Mouse (Mus musculus): Measurements from ENCODE around the gene Eif2ak3. TPM values are rescaled to one million over a fixed set of nuclear protein-coding genes. Genes with fewer than 3 reads are reported as not detected.

Eif2ak3 gene
- polyA plus RNA-seq, 1 experiment from 2014 or later: 13.4 TPM

GRCm38 (mm10) chr6:70872570-70872969 lies 28.3 kb downstream of the Eif2ak3 start:
- no peak overlapping the region for H3K27ac ChIP-seq
- no peak overlapping the region for H3K4me2 ChIP-seq (replicated peaks)

GRCm38 (mm10) chr6:70874035-70874775 lies 29.9 kb downstream of the Eif2ak3 start:
- H3K27ac ChIP-seq: no peak overlapping the region
- H3K36me3 ChIP-seq: peaks cover 2% of the 10 kb centered on the region; the same call in 1 of the 2 replicates
- no peak overlapping the region for H3K9ac ChIP-seq (replicated peaks)
- H3K4me2 ChIP-seq (replicated peaks): no peak overlapping the region
- peaks cover 18% of the 10 kb centered on the region for H3K4me1 ChIP-seq (replicated peaks)
- H3K27me3 ChIP-seq: no peaks in the 10 kb centered on the region
- H3K9me3 ChIP-seq: no peaks in the 10 kb centered on the region
- no peak for ATAC-seq
- no peak overlapping the region for H3K4me3 ChIP-seq (replicated peaks)
- WGBS: 72% methylated on average over 5 of the region's 5 CpGs

More at GRCm38 (mm10) chr6:70872570-70872969, 28.3 kb downstream of the Eif2ak3 start:
- Histone ChIP-seq H3K9me3 (no peaks in the 10 kb centered on the region), H3K4me3 (replicated peaks) (no peak overlapping the region), H3K4me1 (replicated peaks) (peaks cover 15% of the 10 kb centered on the region), H3K9ac (replicated peaks) (no peak overlapping the region), H3K27me3 (no peaks in the 10 kb centered on the region), H3K36me3 (no peaks in the 10 kb centered on the region)
- 72% methylated on average over 7 of the region's 7 CpGs for WGBS
- ATAC-seq: no peak; the same call in 1 of the 2 replicates

DNA sequence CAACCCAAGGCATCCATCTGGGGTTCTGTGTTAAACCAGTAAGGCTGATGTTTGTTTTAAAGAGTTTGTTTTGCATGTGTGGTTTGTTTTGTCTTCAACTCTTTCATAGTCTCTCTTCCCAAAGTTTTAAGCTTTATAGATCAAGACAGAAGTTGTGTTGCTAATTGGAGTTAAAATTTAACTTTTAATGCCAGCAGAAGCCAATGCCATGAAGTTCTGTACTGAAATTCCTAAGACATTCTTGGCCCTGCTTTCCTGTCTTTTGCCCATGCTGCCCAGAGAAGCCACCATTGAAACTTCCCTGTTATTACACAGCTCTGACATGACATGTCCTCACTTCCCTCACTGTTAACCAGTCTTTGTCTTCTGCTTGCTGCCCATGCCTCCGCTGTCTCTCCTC lies 30.7 kb downstream of the Eif2ak3 start:
- H3K4me3 ChIP-seq (replicated peaks): no peak overlapping the region
- ATAC-seq: no peak
- peaks cover 3% of the 10 kb centered on the region; the same call in 1 of the 2 replicates for H3K36me3 ChIP-seq
- no peaks in the 10 kb centered on the region for H3K9me3 ChIP-seq
- H3K4me1 ChIP-seq (replicated peaks): peaks cover 18% of the 10 kb centered on the region
- H3K27ac ChIP-seq: no peak overlapping the region
- H3K27me3 ChIP-seq: no peaks in the 10 kb centered on the region
- 94% methylated on average over 1 of the region's 1 CpGs for WGBS
- H3K4me2 ChIP-seq (replicated peaks): no peak overlapping the region
- H3K9ac ChIP-seq (replicated peaks): no peak overlapping the region

DNA sequence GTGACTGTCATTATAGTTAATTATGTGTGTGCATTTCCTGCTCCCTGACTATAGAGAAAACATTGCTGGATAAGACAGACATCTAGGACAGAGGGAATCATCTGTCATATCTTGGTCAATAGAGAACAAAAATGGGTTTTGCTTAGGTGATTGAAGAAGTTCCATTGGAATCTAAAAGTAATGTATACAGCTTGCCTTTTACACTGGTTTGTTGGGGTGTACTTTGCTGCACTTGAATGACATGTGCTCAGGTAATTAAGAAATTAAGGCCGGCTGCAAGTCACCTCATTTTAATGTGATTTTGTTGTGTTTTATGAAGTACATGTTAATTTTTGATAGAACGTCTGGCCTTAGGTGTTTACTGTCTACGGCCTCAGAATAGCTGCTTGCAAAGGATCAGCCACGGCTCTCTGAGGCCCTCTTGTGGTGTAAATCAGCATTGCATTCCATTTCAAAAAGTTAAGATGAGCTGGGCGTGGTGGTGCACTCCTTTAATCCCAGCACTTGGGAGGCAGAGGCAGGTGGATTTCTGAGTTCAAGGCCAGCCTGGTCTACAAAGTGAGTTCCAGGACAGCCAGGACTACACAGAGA lies 36.5 kb downstream of the Eif2ak3 start:
- Histone ChIP-seq H3K4me2 (replicated peaks) (no peak overlapping the region), H3K4me3 (replicated peaks) (no peak overlapping the region), H3K9ac (replicated peaks) (no peak overlapping the region), H3K9me3 (no peaks in the 10 kb centered on the region), H3K4me1 (replicated peaks) (peaks cover 3% of the 10 kb centered on the region; the same call in 1 of the 2 replicates), H3K36me3 (peaks cover 35% of the 10 kb centered on the region), H3K27ac (no peak overlapping the region), H3K27me3 (no peaks in the 10 kb centered on the region)
- peak; percentile 63 for ATAC-seq
- whole genome bisulfite sequencing: 17% methylated on average over 5 of the region's 5 CpGs

DNA sequence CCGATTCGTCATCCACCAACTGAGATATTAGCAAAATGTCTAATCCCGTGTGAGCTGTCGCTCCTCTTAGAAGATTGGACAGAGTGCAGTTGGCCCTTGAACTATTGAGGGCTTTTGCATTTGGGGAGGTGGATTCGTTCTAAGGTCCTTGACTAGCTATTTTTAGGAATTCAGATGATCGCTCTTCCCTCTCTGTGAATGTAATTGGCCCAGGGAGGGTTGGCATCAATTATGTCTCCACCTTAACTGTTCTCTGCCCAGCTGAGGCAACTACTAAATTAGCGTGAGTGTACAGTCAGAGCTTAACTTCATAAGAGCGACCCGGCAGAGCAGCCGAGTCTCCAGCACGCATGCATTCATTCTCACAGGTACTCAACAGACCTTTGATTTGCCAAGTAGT lies 43.7 kb downstream of the Eif2ak3 start:
- Histone ChIP-seq H3K27ac (no peak overlapping the region), H3K4me2 (replicated peaks) (no peak overlapping the region), H3K4me3 (replicated peaks) (no peak overlapping the region), H3K27me3 (no peaks in the 10 kb centered on the region), H3K9me3 (no peaks in the 10 kb centered on the region), H3K9ac (replicated peaks) (no peak overlapping the region), H3K4me1 (replicated peaks) (no peaks in the 10 kb centered on the region), H3K36me3 (peaks cover 80% of the 10 kb centered on the region)
- ATAC-seq: no peak
- WGBS: 93% methylated on average over 11 of the region's 11 CpGs

DNA sequence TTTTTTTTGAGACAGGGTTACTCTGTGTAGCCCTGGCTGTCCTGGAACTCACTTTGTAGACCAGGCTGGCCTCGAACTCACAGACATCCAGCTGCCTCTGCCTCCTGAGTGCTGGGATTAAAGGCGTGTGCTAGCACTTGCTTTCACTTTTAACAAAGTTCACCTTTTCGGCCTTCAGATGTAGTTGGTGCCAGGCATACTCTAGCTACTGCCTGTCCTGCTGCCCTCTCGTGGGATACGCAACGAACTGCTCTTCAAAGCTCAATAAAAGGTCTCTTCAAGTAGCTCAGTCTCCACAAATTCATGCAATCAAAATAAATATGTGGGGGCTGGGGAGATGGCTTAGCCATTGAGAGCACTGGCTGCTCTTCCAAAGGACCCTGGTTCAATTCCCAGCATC lies 53.9 kb downstream of the Eif2ak3 start:
- Histone ChIP-seq H3K4me3 (replicated peaks) (no peak overlapping the region), H3K4me2 (replicated peaks) (no peak overlapping the region), H3K4me1 (replicated peaks) (peaks cover 12% of the 10 kb centered on the region), H3K27ac (no peak overlapping the region), H3K27me3 (no peaks in the 10 kb centered on the region), H3K9ac (replicated peaks) (no peak overlapping the region), H3K36me3 (peaks cover 53% of the 10 kb centered on the region), H3K9me3 (no peaks in the 10 kb centered on the region)
- WGBS: 82% methylated on average over 6 of the region's 6 CpGs
- no peak for ATAC-seq

DNA sequence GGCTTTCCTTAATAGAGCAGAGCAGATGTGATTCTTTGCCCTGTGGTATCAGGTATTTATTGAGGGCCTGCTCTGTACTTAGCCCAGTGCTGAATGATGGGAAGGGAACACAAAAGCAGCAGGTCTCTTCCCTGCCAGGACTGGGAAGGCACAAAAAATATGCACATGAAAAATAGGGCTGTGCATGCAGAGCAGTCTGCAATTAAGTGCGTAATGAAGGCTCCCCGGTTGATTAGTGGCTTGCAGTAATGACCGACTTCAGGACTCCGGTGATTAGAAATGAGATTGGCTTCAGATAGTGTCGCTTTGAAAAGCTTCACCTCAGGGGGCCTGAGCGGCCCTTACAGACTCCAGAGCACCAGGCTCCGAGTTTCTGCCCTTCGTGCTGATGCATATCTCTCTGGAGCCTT lies 55.3 kb downstream of the Eif2ak3 start:
- Histone ChIP-seq H3K4me2 (replicated peaks) (no peak overlapping the region), H3K4me1 (replicated peaks) (peaks cover 12% of the 10 kb centered on the region), H3K9ac (replicated peaks) (no peak overlapping the region), H3K27ac (peak overlapping the region; percentile 19; the same call in 1 of the 2 replicates), H3K9me3 (no peaks in the 10 kb centered on the region), H3K27me3 (no peaks in the 10 kb centered on the region), H3K4me3 (replicated peaks) (no peak overlapping the region), H3K36me3 (peaks cover 52% of the 10 kb centered on the region)
- 27% methylated on average over 8 of the region's 8 CpGs for WGBS
- peak; percentile 67 for ATAC-seq

- H3K9ac ChIP-seq (replicated peaks): no peak overlapping the region
- no peak for ATAC-seq
- 95% methylated on average over 5 of the region's 5 CpGs for WGBS
- no peaks in the 10 kb centered on the region for H3K9me3 ChIP-seq
- no peak overlapping the region for H3K27ac ChIP-seq
- no peaks in the 10 kb centered on the region for H3K27me3 ChIP-seq
- no peak overlapping the region for H3K4me3 ChIP-seq (replicated peaks)
- peaks cover 12% of the 10 kb centered on the region for H3K4me1 ChIP-seq (replicated peaks)
- no peak overlapping the region for H3K4me2 ChIP-seq (replicated peaks)
- H3K36me3 ChIP-seq: peaks cover 51% of the 10 kb centered on the region
These were observed 59.4 kb downstream of the Eif2ak3 start for GRCm38 (mm10) chr6:70903689-70904088.

- 90% methylated on average over 7 of the region's 7 CpGs for WGBS
- Histone ChIP-seq H3K4me1 (replicated peaks) (0 out of 2 replicates have a peak, but pooled peaks cover 9% of the 10 kb centered on the region), H3K9me3 (no peaks in the 10 kb centered on the region), H3K4me2 (replicated peaks) (no peak overlapping the region), H3K27me3 (peaks cover 8% of the 10 kb centered on the region; the same call in 1 of the 2 replicates), H3K27ac (no peak overlapping the region), H3K36me3 (peaks cover 18% of the 10 kb centered on the region), H3K9ac (replicated peaks) (no peak overlapping the region), H3K4me3 (replicated peaks) (no peak overlapping the region)
- no peak for ATAC-seq
These were observed 65.3 kb downstream of the Eif2ak3 start for GRCm38 (mm10) chr6:70909572-70909971.

GRCm38 (mm10) chr6:70910285-70910684 lies 66.0 kb downstream of the Eif2ak3 start:
- Histone ChIP-seq H3K4me1 (replicated peaks) (0 out of 2 replicates have a peak, but pooled peaks cover 9% of the 10 kb centered on the region), H3K27me3 (peaks cover 8% of the 10 kb centered on the region; the same call in 1 of the 2 replicates), H3K9me3 (no peaks in the 10 kb centered on the region), H3K9ac (replicated peaks) (no peak overlapping the region), H3K27ac (no peak overlapping the region), H3K36me3 (peaks cover 15% of the 10 kb centered on the region), H3K4me3 (replicated peaks) (no peak overlapping the region), H3K4me2 (replicated peaks) (no peak overlapping the region)
- no peak for ATAC-seq
- WGBS: 69% methylated on average over 4 of the region's 4 CpGs

- Histone ChIP-seq H3K9me3 (no peaks in the 10 kb centered on the region), H3K4me2 (replicated peaks) (peak overlapping the region; percentile 37), H3K4me3 (replicated peaks) (no peak overlapping the region; the same call in 1 of the 2 replicates), H3K4me1 (replicated peaks) (0 out of 2 replicates have a peak, but pooled peaks cover 9% of the 10 kb centered on the region), H3K36me3 (no peaks in the 10 kb centered on the region; the same call in 1 of the 2 replicates), H3K27me3 (peaks cover 8% of the 10 kb centered on the region; the same call in 1 of the 2 replicates), H3K27ac (no peak overlapping the region), H3K9ac (replicated peaks) (no peak overlapping the region)
- 0 out of 2 replicates have a peak, but pooled peaks have one; percentile 43 for ATAC-seq
- 17% methylated on average over 20 of the region's 20 CpGs for WGBS
These were observed 67.5 kb downstream of the Eif2ak3 start for GRCm38 (mm10) chr6:70911668-70912395.

- Histone ChIP-seq H3K4me3 (replicated peaks) (no peak overlapping the region; the same call in 1 of the 2 replicates), H3K27me3 (peaks cover 8% of the 10 kb centered on the region; the same call in 1 of the 2 replicates), H3K4me2 (replicated peaks) (peak overlapping the region; percentile 37), H3K36me3 (no peaks in the 10 kb centered on the region), H3K9ac (replicated peaks) (no peak overlapping the region), H3K4me1 (replicated peaks) (0 out of 2 replicates have a peak, but pooled peaks cover 9% of the 10 kb centered on the region), H3K27ac (no peak overlapping the region), H3K9me3 (no peaks in the 10 kb centered on the region)
- WGBS: 70% methylated on average over 7 of the region's 7 CpGs
- no peak for ATAC-seq
These were observed 68.1 kb downstream of the Eif2ak3 start for GRCm38 (mm10) chr6:70912396-70912765.

Data from midbrain, embryonic 13.5 days (tissue).